In the genomic region with DNA sequence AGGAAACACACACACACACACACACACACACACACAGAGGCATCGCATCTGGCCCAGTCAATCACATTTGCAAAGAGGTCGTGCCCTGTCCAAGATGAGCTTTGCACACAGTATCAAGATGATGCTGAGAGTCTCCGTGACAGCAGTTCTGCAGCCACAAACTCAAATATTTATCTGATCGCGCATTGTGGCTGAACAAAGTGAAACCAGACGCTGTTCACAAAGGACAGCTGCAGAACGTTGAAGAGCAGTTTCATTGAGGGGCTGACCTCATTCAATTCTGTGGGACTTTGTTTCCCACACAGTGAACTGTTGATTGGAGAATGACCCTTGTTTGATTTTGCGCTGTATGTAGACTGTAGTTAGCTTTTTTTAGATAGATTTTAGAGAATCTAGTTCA, we compare ENCODE assay signal across 13 mouse cellular contexts.
DNase-seq lines count a peak whose midpoint lies in the region; ATAC-seq and TF ChIP-seq lines count a peak whose summit lies in the region.
"Had no signal": no experiment of that assay in that cellular context is flagged by ENCODE, and none has a peak within 500 bp of the region (broad histone marks: within the 10 kb centered on the region; RNA-seq: fewer than 3 reads in every experiment).

No protein-coding gene starts in this region.

- DNase-seq in heart, postnatal 0 days (ENCODE audit: low spot score) = no peak
- no peak for DNase-seq in heart, adult 2 months
- peak; percentile 84 for DNase-seq in midbrain, embryonic 11.5 days (ENCODE audit: low spot score, missing footprints)
- peak; percentile 18 for DNase-seq in forelimb bud, embryonic 11.5 days (ENCODE audit: low read depth, low spot score)
- DNase-seq in stomach, postnatal 0 days (ENCODE audit: low spot score) = no peak
- DNase-seq in spleen, postnatal 10 days (ENCODE audit: low spot score in 2 of 2) = no peak
- DNase-seq in layer of hippocampus, postnatal 36 days = no peak
- DNase-seq: cerebellum, adult 11-12 months; spleen, adult 18-20 months had no signal

- H3K9me3 ChIP-seq in heart, postnatal 0 days (replicated peaks; ENCODE audit: control insufficient read depth, low read length) = no peaks in the 10 kb centered on the region
- no peaks in the 10 kb centered on the region for H3K9me3 ChIP-seq in midbrain, embryonic 11.5 days (ENCODE audit: control insufficient read depth, low read length)
- no peaks in the 10 kb centered on the region for H3K9me3 ChIP-seq in midbrain, embryonic 16.5 days (replicated peaks; ENCODE audit: control insufficient read depth, low read length, poor library complexity, severe bottlenecking)
- no peaks in the 10 kb centered on the region for H3K9me3 ChIP-seq in stomach, postnatal 0 days (ENCODE audit: control insufficient read depth, low read length)
- H3K9me3 ChIP-seq: forebrain, embryonic 12.5 days; liver, embryonic 15.5 days; neural tube, embryonic 13.5 days had no signal

- TF ChIP-seq CTCF in heart, postnatal 0 days (IDR thresholded peaks at IDR 0.05; ENCODE audit: low read depth) = no peak
- no peak for TF ChIP-seq CTCF in heart, adult 2 months (IDR thresholded peaks at IDR 0.05)
- TF ChIP-seq CTCF in stomach, postnatal 0 days (IDR thresholded peaks at IDR 0.05; ENCODE audit: low read depth) = no peak

- 29% methylated on average over 8 of the region's 8 CpGs for WGBS in heart, postnatal 0 days
- WGBS in heart, adult 2 months = 57% methylated on average over 8 of the region's 8 CpGs
- 55% methylated on average over 8 of the region's 8 CpGs for WGBS in midbrain, embryonic 11.5 days
- 60% methylated on average over 8 of the region's 8 CpGs for WGBS in midbrain, embryonic 16.5 days
- WGBS in stomach, postnatal 0 days = 15% methylated on average over 8 of the region's 8 CpGs

- TF ChIP-seq EP300 in heart, postnatal 0 days (IDR thresholded peaks at IDR 0.05; ENCODE audit: low read depth) = no peak
- TF ChIP-seq EP300 in heart, adult 2 months (IDR thresholded peaks at IDR 0.05; ENCODE audit: insufficient read depth, low read depth, low read length) = no peak
- no peak for TF ChIP-seq EP300 in stomach, postnatal 0 days (optimal IDR thresholded peaks at IDR 0.05)

- no peaks in the 10 kb centered on the region for H3K36me3 ChIP-seq in heart, postnatal 0 days (replicated peaks; ENCODE audit: control insufficient read depth, insufficient read depth, low read length)
- no peaks in the 10 kb centered on the region for H3K36me3 ChIP-seq in heart, adult 2 months (ENCODE audit: control insufficient read depth, insufficient read depth, low read length)
- H3K36me3 ChIP-seq in midbrain, embryonic 11.5 days (ENCODE audit: control insufficient read depth, insufficient read depth, low read length) = no peaks in the 10 kb centered on the region
- H3K36me3 ChIP-seq in midbrain, embryonic 16.5 days (ENCODE audit: control insufficient read depth, insufficient read depth, low read length) = no peaks in the 10 kb centered on the region
- no peaks in the 10 kb centered on the region for H3K36me3 ChIP-seq in stomach, postnatal 0 days (ENCODE audit: control insufficient read depth, insufficient read depth, low read length)
- H3K36me3 ChIP-seq: forebrain, embryonic 12.5 days; liver, embryonic 15.5 days; neural tube, embryonic 13.5 days had no signal

- H3K9ac ChIP-seq in heart, postnatal 0 days (replicated peaks; ENCODE audit: low read depth, low read length) = no peak overlapping the region
- H3K9ac ChIP-seq in heart, adult 2 months (ENCODE audit: low read depth, low read length) = no peak overlapping the region
- no peak overlapping the region for H3K9ac ChIP-seq in midbrain, embryonic 11.5 days (ENCODE audit: low read length)
- H3K9ac ChIP-seq in midbrain, embryonic 16.5 days (ENCODE audit: low read depth, low read length) = no peak overlapping the region
- no peak overlapping the region for H3K9ac ChIP-seq in stomach, postnatal 0 days (ENCODE audit: low read length)
- H3K9ac ChIP-seq: forebrain, embryonic 12.5 days; liver, embryonic 15.5 days; neural tube, embryonic 13.5 days had no signal

- no peak for ATAC-seq in heart, postnatal 0 days (ENCODE audit: insufficient read depth, low read depth)
- peak; percentile 76 for ATAC-seq in midbrain, embryonic 11.5 days (ENCODE audit: low FRiP score)
- ATAC-seq in midbrain, embryonic 16.5 days = no peak
- ATAC-seq in stomach, postnatal 0 days (ENCODE audit: low FRiP score, low TSS enrichment) = no peak

- TF ChIP-seq POLR2A in heart, adult 2 months (IDR thresholded peaks at IDR 0.05; ENCODE audit: insufficient read depth, low read depth, low read length) = no peak

- no peaks in the 10 kb centered on the region for H3K27me3 ChIP-seq in heart, postnatal 0 days (ENCODE audit: control insufficient read depth, insufficient read depth, low read length)
- H3K27me3 ChIP-seq in heart, adult 2 months (ENCODE audit: control insufficient read depth, insufficient read depth, low read length) = no peaks in the 10 kb centered on the region
- no peaks in the 10 kb centered on the region for H3K27me3 ChIP-seq in midbrain, embryonic 11.5 days (ENCODE audit: control insufficient read depth, insufficient read depth, low read length)
- no peaks in the 10 kb centered on the region for H3K27me3 ChIP-seq in midbrain, embryonic 16.5 days (ENCODE audit: control insufficient read depth, insufficient read depth, low read depth, low read length)
- H3K27me3 ChIP-seq in stomach, postnatal 0 days (ENCODE audit: control insufficient read depth, insufficient read depth, low read length) = no peaks in the 10 kb centered on the region
- H3K27me3 ChIP-seq: forebrain, embryonic 12.5 days; liver, embryonic 15.5 days; neural tube, embryonic 13.5 days had no signal

- H3K4me3 ChIP-seq in heart, postnatal 0 days (ENCODE audit: low read depth, low read length) = no peak overlapping the region
- H3K4me3 ChIP-seq in heart, adult 2 months = no peak overlapping the region
- H3K4me3 ChIP-seq in midbrain, embryonic 11.5 days (ENCODE audit: low read depth, low read length) = no peak overlapping the region
- no peak overlapping the region for H3K4me3 ChIP-seq in midbrain, embryonic 16.5 days (ENCODE audit: low read depth, low read length)
- peak overlapping the region; percentile 0; the same call in 1 of the 2 replicates for H3K4me3 ChIP-seq in stomach, postnatal 0 days (ENCODE audit: low read depth, low read length)
- H3K4me3 ChIP-seq: forebrain, embryonic 12.5 days; liver, embryonic 15.5 days; neural tube, embryonic 13.5 days had no signal

- intact Hi-C loops in heart, adult 2 months (cut with DNase I) = no loop called here

- no peak overlapping the region for H3K27ac ChIP-seq in heart, postnatal 0 days (ENCODE audit: low read depth)
- H3K27ac ChIP-seq in heart, adult 2 months = no peak overlapping the region
- no peak overlapping the region for H3K27ac ChIP-seq in midbrain, embryonic 11.5 days (ENCODE audit: low read depth, low read length)
- H3K27ac ChIP-seq in midbrain, embryonic 16.5 days (ENCODE audit: low read length) = no peak overlapping the region
- H3K27ac ChIP-seq in stomach, postnatal 0 days (replicated peaks) = no peak overlapping the region
- H3K27ac ChIP-seq: forebrain, embryonic 12.5 days; liver, embryonic 15.5 days; neural tube, embryonic 13.5 days had no signal

- H3K4me1 ChIP-seq in heart, postnatal 0 days (ENCODE audit: control insufficient read depth, insufficient read depth) = 0 out of 2 replicates have a peak, but pooled peaks cover 10% of the 10 kb centered on the region
- no peaks in the 10 kb centered on the region for H3K4me1 ChIP-seq in heart, adult 2 months (ENCODE audit: control insufficient read depth, insufficient read depth, low read length)
- no peaks in the 10 kb centered on the region for H3K4me1 ChIP-seq in midbrain, embryonic 11.5 days (ENCODE audit: control insufficient read depth, insufficient read depth, low read length)
- peaks cover 4% of the 10 kb centered on the region for H3K4me1 ChIP-seq in midbrain, embryonic 16.5 days (ENCODE audit: control insufficient read depth, insufficient read depth, low read length)
- no peaks in the 10 kb centered on the region for H3K4me1 ChIP-seq in stomach, postnatal 0 days (replicated peaks; ENCODE audit: control insufficient read depth, insufficient read depth)
- H3K4me1 ChIP-seq: liver, embryonic 15.5 days had no signal

- H3K4me2 ChIP-seq in heart, postnatal 0 days (ENCODE audit: low read depth, low read length) = peak overlapping the region; percentile 7; the same call in 1 of the 2 replicates
- H3K4me2 ChIP-seq in midbrain, embryonic 11.5 days = no peak overlapping the region
- H3K4me2 ChIP-seq in midbrain, embryonic 16.5 days (ENCODE audit: low read length) = no peak overlapping the region
- peak overlapping the region; percentile 21 for H3K4me2 ChIP-seq in stomach, postnatal 0 days (replicated peaks; ENCODE audit: low read depth)
- H3K4me2 ChIP-seq: forebrain, embryonic 12.5 days; liver, embryonic 15.5 days; neural tube, embryonic 13.5 days had no signal

- H3K79me2 ChIP-seq in heart, adult 2 months (replicated peaks; ENCODE audit: control insufficient read depth, insufficient read depth, low read length) = no peaks in the 10 kb centered on the region

Comparison
In these comparisons a context has a peak if more than half of its experiments do, and no peak if none do; other contexts are left out.
1. DNase-seq: peak in midbrain, embryonic 11.5 days (single experiment) and forelimb bud, embryonic 11.5 days (single experiment); none in heart, postnatal 0 days (single experiment), heart, adult 2 months (0 of 2), stomach, postnatal 0 days (single experiment), spleen, postnatal 10 days (0 of 2) and layer of hippocampus, postnatal 36 days (0 of 2).
2. H3K4me2 ChIP-seq: peak in heart, postnatal 0 days (single experiment) and stomach, postnatal 0 days (single experiment); none in midbrain, embryonic 11.5 days (single experiment) and midbrain, embryonic 16.5 days (single experiment).